Mouse (Mus musculus) left cerebral cortex, postnatal 14 days (tissue): ENCODE data around the gene Tmem50b. TPM values are rescaled to one million over a fixed set of nuclear protein-coding genes. Genes with fewer than 3 reads are reported as not detected.
A peak's percentile ranks its signal among the peaks of the same experiment; 100 is the strongest.

Experiments
- DNase-seq, 2 experiments: peaks; one replicate each; pipeline ENCODE4 v3.0.0; 2021 to 2022; ENCODE audit warnings: low spot score in 2 of 2, mixed read lengths in 1 of 2
- intact Hi-C: fragments of 180-260 bp; cut with DNase I; formaldehyde crosslinking; loops from one replicate; pipeline ENCODE4 v1.15.1; 2025
- total RNA-seq, 2 experiments: library from RNA; stranded (reverse); gene quantifications; 2 replicates each; pipeline ENCODE4 v1.2.3; 2021

Tmem50b gene
- total RNA-seq, 2 experiments from 2014 or later, result 104 to 110 TPM

GRCm38 (mm10) chr16:91578980-91579720 is 18.4 kb downstream of the Tmem50b start:
- intact Hi-C loops, result loop anchor here (5.0 kb wide), 1 partner anchor 67 kb away; no protein-coding TSS in a partner anchor
- peak; percentile 29 for DNase-seq

- intact Hi-C loops, result loop anchor here (5.0 kb wide), 1 partner anchor 63 kb away; no protein-coding TSS in a partner anchor
- no peak for DNase-seq
Measured at GRCm38 (mm10) chr16:91575151-91575550, 22.4 kb downstream of the Tmem50b start.

GRCm38 (mm10) chr16:91571105-91571504 is 26.5 kb downstream of the Tmem50b start:
- DNase-seq, result no peak
- intact Hi-C loops, result no loop called here

GRCm38 (mm10) chr16:91568960-91569359 is 28.6 kb downstream of the Tmem50b start:
- DNase-seq, result no peak
- intact Hi-C loops, result no loop called here

GRCm38 (mm10) chr16:91566002-91566401 is 31.6 kb downstream of the Tmem50b start:
- no peak for DNase-seq
- intact Hi-C loops, result no loop called here

GRCm38 (mm10) chr16:91565292-91565951 is 32.2 kb downstream of the Tmem50b start:
- intact Hi-C loops, result no loop called here

GRCm38 (mm10) chr16:91564580-91565291 is 32.9 kb downstream of the Tmem50b start:
- intact Hi-C loops, result no loop called here
- no peak for DNase-seq

More at GRCm38 (mm10) chr16:91565292-91565951, 32.2 kb downstream of the Tmem50b start:
- DNase-seq, result no peak

- intact Hi-C loops, result no loop called here
- DNase-seq, result no peak
Measured at GRCm38 (mm10) chr16:91561541-91562457, 35.8 kb downstream of the Tmem50b start.

- DNase-seq, result no peak
- intact Hi-C loops, result no loop called here
Measured at GRCm38 (mm10) chr16:91561099-91561498, 36.5 kb downstream of the Tmem50b start.

GRCm38 (mm10) chr16:91557693-91558092 is 39.9 kb downstream of the Tmem50b start:
- DNase-seq, result peak; percentile 39 to 51
- intact Hi-C loops, result no loop called here

- intact Hi-C loops, result no loop called here
- DNase-seq, result no peak
Measured at GRCm38 (mm10) chr16:91557214-91557613, 40.4 kb downstream of the Tmem50b start.

GRCm38 (mm10) chr16:91556659-91557058 is 40.9 kb downstream of the Tmem50b start:
- intact Hi-C loops, result no loop called here
- no peak for DNase-seq

- DNase-seq, result no peak
- intact Hi-C loops, result no loop called here
Measured at GRCm38 (mm10) chr16:91555017-91555605, 42.5 kb downstream of the Tmem50b start.

GRCm38 (mm10) chr16:91553625-91554024 is 44.0 kb downstream of the Tmem50b start:
- intact Hi-C loops, result loop anchor here (5.0 kb wide), 1 partner anchor 44 kb away; the partner anchor contains the start of gene Tmem50b
- no peak for DNase-seq

- intact Hi-C loops, result loop anchor here (5.0 kb wide), 1 partner anchor 45 kb away; the partner anchor contains the start of gene Tmem50b
- no peak for DNase-seq
Measured at GRCm38 (mm10) chr16:91552072-91552471, 45.5 kb downstream of the Tmem50b start.

GRCm38 (mm10) chr16:91551081-91551524 is 46.5 kb downstream of the Tmem50b start:
- no peak for DNase-seq
- intact Hi-C loops, result loop anchor here (5.0 kb wide), 1 partner anchor 46 kb away; the partner anchor contains the start of gene Tmem50b

- intact Hi-C loops, result loop anchor here (5.0 kb wide), 1 partner anchor 48 kb away; the partner anchor contains the start of gene Tmem50b
- no peak for DNase-seq
Measured at GRCm38 (mm10) chr16:91549616-91550015, 48.0 kb downstream of the Tmem50b start.

- intact Hi-C loops, result no loop called here
- no peak for DNase-seq
Measured at GRCm38 (mm10) chr16:91548996-91549395, 48.6 kb downstream of the Tmem50b start.
